Mouse (Mus musculus): ENCODE results near the gene Tube1.

- no peak for TF ChIP-seq CTCF (IDR thresholded peaks at IDR 0.05; ENCODE audit: control insufficient read depth, insufficient read depth, insufficient replicate concordance, low read depth, low read length)
- TF ChIP-seq POLR2A (IDR thresholded peaks at IDR 0.05; ENCODE audit: control insufficient read depth, low read depth, low read length), result no peak
Observed at GRCm38 (mm10) chr10:39157321-39157720, 23.5 kb downstream of the Tube1 start.

All from testis, adult 2 months (tissue).